Mouse (Mus musculus) kidney, embryonic 15.5 days (tissue): ENCODE data around the gene Olfr680-ps1. TPM values are rescaled to one million over a fixed set of nuclear protein-coding genes. Genes with fewer than 3 reads are reported as not detected.
"Not testable (repeated sequence)": the region's sequence is repeated elsewhere in the genome, so short reads cannot be mapped to it uniquely, and the experiment has no call there.

ENCODE experiments used
- ATAC-seq: fragments of 200-750 bp; cut with Nextera tagmentation; replicated peaks from 2 replicates; pipeline ENCODE4 v1.8.0; 2017; ENCODE audit warnings: moderate TSS enrichment; ENCODE audit not compliant: low FRiP score
- H3K27ac ChIP-seq: fragments of 300-500 bp; sonication (generic); 2 replicates; pipeline ENCODE4 v1.5.1; 2015; ENCODE audit warnings: mild to moderate bottlenecking, inconsistent platforms
- H3K27me3 ChIP-seq: fragments of 300-500 bp; sonication (generic); 2 replicates; pipeline ENCODE4 v1.6.1; 2015; ENCODE audit warnings: inconsistent platforms
- H3K36me3 ChIP-seq: fragments of 300-500 bp; sonication (generic); 2 replicates; pipeline ENCODE4 v1.6.1; 2015; ENCODE audit warnings: inconsistent platforms
- H3K4me1 ChIP-seq: fragments of 300-500 bp; sonication (generic); 2 replicates; pipeline ENCODE4 v1.6.1; 2015; ENCODE audit warnings: inconsistent platforms
- H3K4me2 ChIP-seq: fragments of 300-500 bp; sonication (generic); 2 replicates; pipeline ENCODE4 v1.6.1; 2015; ENCODE audit warnings: moderate library complexity, mild to moderate bottlenecking, inconsistent platforms
- H3K4me3 ChIP-seq: fragments of 300-500 bp; sonication (generic); replicated peaks from 2 replicates; pipeline ENCODE4 v1.5.1; 2015; ENCODE audit warnings: mild to moderate bottlenecking, inconsistent platforms
- H3K9ac ChIP-seq: fragments of 300-500 bp; sonication (generic); 2 replicates; pipeline ENCODE4 v1.6.1; 2015; ENCODE audit warnings: mild to moderate bottlenecking, inconsistent platforms
- H3K9me3 ChIP-seq: fragments of 300-500 bp; sonication (generic); replicated peaks from 2 replicates; pipeline ENCODE4 v1.6.1; 2016; ENCODE audit warnings: inconsistent platforms
- WGBS: fragments of 180-500 bp; shearing (Covaris S2); methylation state at CpG from one replicate; pipeline ENCODE4 v1.1.7; 2015; ENCODE audit warnings: mixed read lengths; 5-methylcytosine and 5-hydroxymethylcytosine counted together
- polyA plus RNA-seq: library from polyadenylated mRNA; unstranded; fragments of >200 nt; fragmentation: Nextera tagmentation; extraction: Ambion mirVana; gene quantifications from 2 replicates; pipeline ENCODE4 v1.2.1, GENCODE M21; 2015

Olfr680-ps1 gene
- polyA plus RNA-seq = not detected in 2 replicates

GRCm38 (mm10) chr7:105092717-105093116 is at the start of gene Olfr680-ps1:
Gene Olfr680-ps1 (minus strand): TSS chr7:105092817.
- ATAC-seq = not testable (repeated sequence)

GRCm38 (mm10) chr7:105141275-105141674 is 48.7 kb upstream of the Olfr680-ps1 start:
- H3K9ac ChIP-seq = no peak overlapping the region
- no peaks in the 10 kb centered on the region for H3K27me3 ChIP-seq

More at GRCm38 (mm10) chr7:105092717-105093116, at the start of gene Olfr680-ps1:
- not testable (repeated sequence) for H3K4me3 ChIP-seq, H3K27me3 ChIP-seq, H3K4me2 ChIP-seq, H3K36me3 ChIP-seq, H3K4me1 ChIP-seq, H3K27ac ChIP-seq, H3K9me3 ChIP-seq, H3K9ac ChIP-seq

GRCm38 (mm10) chr7:105116536-105116935 is 23.9 kb upstream of the Olfr680-ps1 start, which contains the start of gene Olfr681:
Gene Olfr681 (plus strand): TSS chr7:105116836.
- Histone ChIP-seq H3K36me3 (no peaks in the 10 kb centered on the region), H3K4me2 (no peak within 1 kb of the TSS), H3K9me3 (no peaks in the 10 kb centered on the region), H3K27ac (no peak within 1 kb of the TSS), H3K4me1 (no peaks in the 10 kb centered on the region), H3K9ac (no peak within 1 kb of the TSS), H3K4me3 (no peak within 1 kb of the TSS), H3K27me3 (no peaks in the 10 kb centered on the region)
- no peak for ATAC-seq

More at GRCm38 (mm10) chr7:105141275-105141674, 48.7 kb upstream of the Olfr680-ps1 start:
- H3K4me3 ChIP-seq = no peak overlapping the region
- no peaks in the 10 kb centered on the region for H3K4me1 ChIP-seq
- H3K27ac ChIP-seq = no peak overlapping the region
- H3K36me3 ChIP-seq = no peaks in the 10 kb centered on the region
- no peak for ATAC-seq
- H3K9me3 ChIP-seq = no peaks in the 10 kb centered on the region
- H3K4me2 ChIP-seq = no peak overlapping the region
- 80% methylated on average over 2 of the region's 2 CpGs for WGBS

GRCm38 (mm10) chr7:105080905-105081304 is 11.7 kb downstream of the Olfr680-ps1 start, which contains the start of gene Olfr679:
Gene Olfr679 (plus strand): TSS chr7:105081205.
- Histone ChIP-seq H3K36me3 (no peaks in the 10 kb centered on the region), H3K4me1 (no peaks in the 10 kb centered on the region), H3K9me3 (no peaks in the 10 kb centered on the region), H3K9ac (no peak within 1 kb of the TSS), H3K4me2 (no peak within 1 kb of the TSS), H3K27me3 (no peaks in the 10 kb centered on the region), H3K27ac (no peak within 1 kb of the TSS), H3K4me3 (no peak within 1 kb of the TSS)
- 58% methylated on average over 1 of the region's 1 CpGs for WGBS
- no peak for ATAC-seq

GRCm38 (mm10) chr7:105064175-105064574 is 28.4 kb downstream of the Olfr680-ps1 start, which contains the start of gene Olfr678:
Gene Olfr678 (plus strand): TSS chr7:105064475.
- WGBS = 85% methylated on average over 1 of the region's 1 CpGs
- ATAC-seq = no peak

GRCm38 (mm10) chr7:105058951-105059350 is 33.7 kb downstream of the Olfr680-ps1 start:
- ATAC-seq = no peak
- Histone ChIP-seq H3K9ac (no peak overlapping the region), H3K27ac (no peak overlapping the region), H3K36me3 (no peaks in the 10 kb centered on the region), H3K4me2 (no peak overlapping the region), H3K4me1 (no peaks in the 10 kb centered on the region), H3K27me3 (no peaks in the 10 kb centered on the region), H3K9me3 (no peaks in the 10 kb centered on the region), H3K4me3 (no peak overlapping the region)

More at GRCm38 (mm10) chr7:105064175-105064574, 28.4 kb downstream of the Olfr680-ps1 start, which contains the start of gene Olfr678:
- no peak within 1 kb of the TSS for H3K4me2 ChIP-seq
- no peaks in the 10 kb centered on the region for H3K9me3 ChIP-seq
- H3K4me1 ChIP-seq = no peaks in the 10 kb centered on the region
- no peaks in the 10 kb centered on the region for H3K36me3 ChIP-seq
- no peak within 1 kb of the TSS for H3K4me3 ChIP-seq
- no peak within 1 kb of the TSS for H3K27ac ChIP-seq
- no peaks in the 10 kb centered on the region for H3K27me3 ChIP-seq
- H3K9ac ChIP-seq = no peak within 1 kb of the TSS

Other genes with a start within 250 kb of the Olfr680-ps1 start
- not detected in 2 replicates for gene Usp17la, start 235.8 kb downstream of the Olfr680-ps1 start, polyA plus RNA-seq
- gene Olfr665, start 214.8 kb downstream of the Olfr680-ps1 start, polyA plus RNA-seq = not detected in 2 replicates
- gene Olfr666, start 196.9 kb downstream of the Olfr680-ps1 start, polyA plus RNA-seq = not detected in 2 replicates
- gene Olfr667, start 171.3 kb downstream of the Olfr680-ps1 start, polyA plus RNA-seq = not detected in 2 replicates
- gene Olfr668, start 164.8 kb downstream of the Olfr680-ps1 start, polyA plus RNA-seq = not detected in 2 replicates
- gene Olfr669, start 158.6 kb downstream of the Olfr680-ps1 start, polyA plus RNA-seq = not detected in 2 replicates
- gene Olfr670, start 130.2 kb downstream of the Olfr680-ps1 start, polyA plus RNA-seq = not detected in 2 replicates
- not detected in 2 replicates for gene Olfr671, start 113.7 kb downstream of the Olfr680-ps1 start, polyA plus RNA-seq
- gene Olfr672, start 90.8 kb downstream of the Olfr680-ps1 start, polyA plus RNA-seq = not detected in 2 replicates
- not detected in 2 replicates for gene Olfr675, start 64.4 kb downstream of the Olfr680-ps1 start, polyA plus RNA-seq
- not detected in 2 replicates for gene Olfr676, start 60.1 kb downstream of the Olfr680-ps1 start, polyA plus RNA-seq
- gene Olfr677, start 41.4 kb downstream of the Olfr680-ps1 start, polyA plus RNA-seq = not detected in 2 replicates
- gene Olfr678, start 28.3 kb downstream of the Olfr680-ps1 start, polyA plus RNA-seq = not detected in 2 replicates
- not detected in 2 replicates for gene Olfr679, start 11.6 kb downstream of the Olfr680-ps1 start, polyA plus RNA-seq
- gene Olfr681, start 24.0 kb upstream of the Olfr680-ps1 start, polyA plus RNA-seq = not detected in 2 replicates
- gene Olfr683, start 54.2 kb upstream of the Olfr680-ps1 start, polyA plus RNA-seq = not detected in 2 replicates
- gene Olfr684, start 70.8 kb upstream of the Olfr680-ps1 start, polyA plus RNA-seq = not detected in 2 replicates
- not detected in 2 replicates for gene Olfr685, start 93.2 kb upstream of the Olfr680-ps1 start, polyA plus RNA-seq
- gene Olfr686, start 114.7 kb upstream of the Olfr680-ps1 start, polyA plus RNA-seq = not detected in 2 replicates
- not detected in 2 replicates for gene Olfr688, start 195.3 kb upstream of the Olfr680-ps1 start, polyA plus RNA-seq
- not detected in 2 replicates for gene Olfr689, start 218.3 kb upstream of the Olfr680-ps1 start, polyA plus RNA-seq
- not detected in 2 replicates for gene Olfr690, start 241.3 kb upstream of the Olfr680-ps1 start, polyA plus RNA-seq
- gene Olfr691, start 249.5 kb upstream of the Olfr680-ps1 start, polyA plus RNA-seq = not detected in 2 replicates